Mouse (Mus musculus) liver, embryonic 11.5 days (tissue): Measurements from ENCODE around the gene Vwa5b2. TPM values are rescaled to one million over a fixed set of nuclear protein-coding genes. Genes with fewer than 3 reads are reported as not detected.

Source experiments
- ATAC-seq: fragments of 200-750 bp; cut with Nextera tagmentation; replicated peaks from 2 replicates; pipeline ENCODE4 v1.8.0; 2017; ENCODE audit warnings: moderate number of reproducible peaks, mild to moderate bottlenecking, moderate TSS enrichment, moderate library complexity; ENCODE audit not compliant: low FRiP score
- DNase-seq: peaks from one replicate; pipeline ENCODE4 v3.0.0-alpha.2; 2017; ENCODE audit warnings: low spot score
- H3K27ac ChIP-seq: fragments of 300-500 bp; sonication (generic); 2 replicates; pipeline ENCODE4 v1.5.1; 2014; ENCODE audit warnings: mild to moderate bottlenecking, low read depth, low read length, control low read depth
- H3K27me3 ChIP-seq: fragments of 300-500 bp; sonication (generic); replicated peaks from 2 replicates; pipeline ENCODE4 v1.6.1; 2014; ENCODE audit warnings: low read length, mixed read lengths; ENCODE audit not compliant: control insufficient read depth, insufficient read depth
- H3K36me3 ChIP-seq: fragments of 300-500 bp; sonication (generic); 2 replicates; pipeline ENCODE4 v1.6.1; 2014; ENCODE audit warnings: mild to moderate bottlenecking, low read length, moderate library complexity, mixed read lengths; ENCODE audit not compliant: control insufficient read depth, insufficient read depth
- H3K4me1 ChIP-seq: fragments of 300-500 bp; sonication (generic); replicated peaks from 2 replicates; pipeline ENCODE4 v1.6.1; 2014; ENCODE audit warnings: low read length, mixed read lengths; ENCODE audit not compliant: control insufficient read depth, insufficient read depth
- H3K4me2 ChIP-seq: fragments of 300-500 bp; sonication (generic); 2 replicates; pipeline ENCODE4 v1.6.1; 2014; ENCODE audit warnings: mild to moderate bottlenecking, control low read depth, moderate library complexity
- H3K4me3 ChIP-seq: fragments of 300-500 bp; sonication (generic); 2 replicates; pipeline ENCODE4 v1.5.1; 2014; ENCODE audit warnings: low read depth, low read length, control low read depth
- H3K9ac ChIP-seq: fragments of 300-500 bp; sonication (generic); 2 replicates; pipeline ENCODE4 v1.6.1; 2014; ENCODE audit warnings: low read depth, low read length, control low read depth
- H3K9me3 ChIP-seq: fragments of 300-500 bp; sonication (generic); 2 replicates; pipeline ENCODE4 v1.6.1; 2016; ENCODE audit warnings: low read length, inconsistent platforms, mixed read lengths; ENCODE audit not compliant: control insufficient read depth
- WGBS: fragments of 180-500 bp; shearing (Covaris S2); extraction: QIAGEN DNeasy Blood & Tissue Kit; methylation state at CpG from one replicate; pipeline ENCODE4 v1.1.7; 2014; 5-methylcytosine and 5-hydroxymethylcytosine counted together
- polyA plus RNA-seq: library from polyadenylated mRNA; unstranded; fragments of >200 nt; fragmentation: Nextera tagmentation; extraction: Ambion mirVana; gene quantifications from 2 replicates; pipeline ENCODE4 v1.2.1, GENCODE M21; 2014

Vwa5b2 gene
- polyA plus RNA-seq, 1 experiment from 2014 or later, result 1.1 TPM

DNA sequence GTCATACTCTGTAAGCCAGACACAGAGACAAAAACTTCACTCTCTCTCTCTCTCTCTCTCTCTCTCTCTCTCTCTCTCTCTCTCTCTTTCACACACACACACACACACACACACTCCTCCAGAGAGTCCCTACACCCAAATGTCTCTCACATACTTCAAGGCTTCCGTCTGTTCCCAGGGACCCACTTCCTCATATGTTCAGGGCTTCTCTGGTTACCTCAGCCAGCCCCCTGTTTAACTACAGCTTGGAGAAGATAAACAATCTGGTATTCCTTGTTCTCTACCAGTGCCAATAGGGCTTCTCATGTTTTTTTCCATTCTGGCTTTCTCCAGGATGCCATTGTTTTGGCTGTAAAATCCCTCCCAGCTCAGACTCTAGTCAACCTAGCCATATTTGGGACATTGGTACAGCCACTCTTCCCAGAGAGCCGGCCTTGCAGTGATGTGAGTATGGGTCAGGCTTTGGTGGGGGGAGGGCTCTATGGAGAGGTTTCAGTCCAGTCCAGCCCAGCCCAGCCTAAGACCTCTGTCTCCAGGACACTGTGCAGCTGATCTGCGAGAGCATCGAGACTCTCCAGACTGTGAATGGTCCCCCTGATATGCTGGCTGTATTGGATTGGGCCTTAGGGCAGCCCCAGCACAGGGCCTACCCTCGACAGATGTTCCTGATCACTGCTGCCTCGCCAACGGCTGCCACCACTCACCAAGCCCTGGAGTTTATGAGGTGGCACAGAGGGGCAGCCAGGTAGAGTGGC, 7.6 kb downstream of the Vwa5b2 start:
- 61% methylated on average over 7 of the region's 7 CpGs for WGBS

DNA sequence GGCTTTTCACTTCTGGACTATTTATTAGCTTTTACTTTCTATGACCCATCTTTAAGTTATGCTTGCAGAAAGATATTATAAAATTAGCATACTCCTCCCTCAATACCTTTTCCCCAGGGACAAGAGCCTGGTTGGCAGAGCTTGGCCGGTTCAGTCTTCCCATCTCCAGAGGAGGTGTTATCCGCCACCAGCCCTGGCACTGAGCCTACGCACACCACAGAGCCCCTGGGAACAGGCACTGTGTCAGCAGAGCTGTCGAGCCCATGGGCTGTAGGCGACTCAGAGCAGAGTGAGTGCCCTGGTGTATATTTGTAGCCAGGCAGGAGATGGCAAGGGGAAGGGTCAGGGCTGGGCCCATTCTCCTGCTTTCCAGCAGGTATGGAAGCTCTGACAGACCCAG, 11.2 kb downstream of the Vwa5b2 start:
- no peak overlapping the region for H3K4me3 ChIP-seq

More for the DNA sequence above, 7.6 kb downstream of the Vwa5b2 start:
- no peaks in the 10 kb centered on the region for H3K9me3 ChIP-seq
- DNase-seq, result no peak
- no peak for ATAC-seq
- H3K4me2 ChIP-seq, result no peak overlapping the region
- peaks cover 26% of the 10 kb centered on the region for H3K4me1 ChIP-seq
- no peak overlapping the region for H3K4me3 ChIP-seq
- no peak overlapping the region for H3K9ac ChIP-seq
- no peaks in the 10 kb centered on the region for H3K36me3 ChIP-seq
- peaks cover 27% of the 10 kb centered on the region for H3K27me3 ChIP-seq
- no peak overlapping the region for H3K27ac ChIP-seq

DNA sequence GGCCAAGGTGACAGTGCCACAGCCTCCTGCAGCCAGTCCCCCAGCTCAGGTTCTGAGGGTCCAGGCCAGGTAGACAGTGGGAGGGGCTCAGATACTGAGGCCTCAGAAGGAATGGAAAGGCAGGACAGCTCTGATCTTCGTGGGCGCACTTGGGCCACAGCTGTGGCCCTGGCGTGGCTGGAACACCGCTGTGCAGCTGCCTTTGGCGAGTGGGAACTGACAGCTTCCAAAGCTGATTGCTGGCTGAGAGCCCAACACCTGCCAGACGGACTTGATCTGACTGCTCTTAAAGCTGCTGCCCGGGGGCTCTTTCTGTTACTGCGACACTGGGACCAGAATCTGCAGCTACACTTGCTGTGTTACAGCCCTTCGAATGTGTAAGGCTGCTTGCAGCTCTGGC, 15.4 kb downstream of the Vwa5b2 start:
- peaks cover 12% of the 10 kb centered on the region for H3K36me3 ChIP-seq
- ATAC-seq, result no peak
- no peaks in the 10 kb centered on the region for H3K27me3 ChIP-seq
- H3K9ac ChIP-seq, result no peak overlapping the region
- WGBS, result 87% methylated on average over 9 of the region's 9 CpGs
- DNase-seq, result no peak
- no peak overlapping the region for H3K4me2 ChIP-seq
- peaks cover 3% of the 10 kb centered on the region for H3K4me1 ChIP-seq
- H3K9me3 ChIP-seq, result no peaks in the 10 kb centered on the region
- H3K27ac ChIP-seq, result no peak overlapping the region
- no peak overlapping the region for H3K4me3 ChIP-seq

More for the DNA sequence above, 11.2 kb downstream of the Vwa5b2 start:
- ATAC-seq (no peak), DNase-seq (no peak)
- Histone ChIP-seq H3K4me1 (peaks cover 11% of the 10 kb centered on the region), H3K9me3 (no peaks in the 10 kb centered on the region), H3K27me3 (no peaks in the 10 kb centered on the region), H3K4me2 (no peak overlapping the region), H3K36me3 (peaks cover 9% of the 10 kb centered on the region), H3K27ac (no peak overlapping the region), H3K9ac (no peak overlapping the region)
- 68% methylated on average over 5 of the region's 5 CpGs for WGBS

DNA sequence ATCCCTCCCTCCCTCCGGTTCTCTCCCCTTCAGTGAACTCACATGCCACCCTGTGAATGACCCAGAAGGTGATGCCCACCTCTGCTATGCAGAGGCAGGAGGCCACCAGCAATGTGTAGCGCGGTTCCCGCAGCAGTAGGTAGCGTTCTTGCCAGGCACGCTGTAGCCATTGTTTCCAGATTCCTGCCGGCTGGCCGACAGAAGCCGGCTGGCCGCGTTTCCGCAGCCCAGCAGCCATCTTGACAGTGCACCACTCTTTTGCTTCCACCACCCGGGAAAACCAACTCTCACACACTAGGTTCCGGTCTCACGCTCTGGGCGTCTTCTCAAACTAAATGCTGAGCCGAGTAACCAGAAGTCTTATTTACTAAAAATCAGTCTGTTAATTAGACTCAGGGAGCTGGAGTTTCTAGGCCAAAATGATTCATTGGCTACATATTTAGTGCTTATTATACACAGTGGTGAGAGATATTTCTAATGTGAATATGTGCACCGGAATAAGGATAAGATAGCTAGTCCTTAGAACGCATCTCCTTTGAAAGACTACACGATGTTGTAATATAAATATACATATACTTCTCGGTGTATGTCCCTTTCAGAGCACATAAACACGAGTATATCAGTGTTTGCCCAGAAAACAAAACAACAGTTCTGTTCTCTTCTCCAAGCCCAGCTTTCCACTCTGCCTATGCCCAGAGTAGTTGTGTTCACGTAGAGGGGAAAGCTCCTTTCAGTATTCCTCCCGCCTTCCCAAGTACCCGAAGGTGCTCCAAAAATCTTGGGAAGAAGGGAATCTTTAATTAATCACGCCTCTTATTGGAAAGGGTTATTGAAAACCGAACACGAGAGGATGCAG, 21.5 kb downstream of the Vwa5b2 start:
- peak; percentile 84 for DNase-seq
- Histone ChIP-seq H3K4me2 (peak overlapping the region; percentile 88), H3K9me3 (no peaks in the 10 kb centered on the region), H3K27ac (peak overlapping the region; percentile 70), H3K4me3 (peak overlapping the region; percentile 75), H3K27me3 (no peaks in the 10 kb centered on the region), H3K9ac (peak overlapping the region; percentile 80), H3K4me1 (peaks cover 12% of the 10 kb centered on the region), H3K36me3 (peaks cover 5% of the 10 kb centered on the region)
- WGBS, result 1% methylated on average over 28 of the region's 28 CpGs
- ATAC-seq, result peak; percentile 70

DNA sequence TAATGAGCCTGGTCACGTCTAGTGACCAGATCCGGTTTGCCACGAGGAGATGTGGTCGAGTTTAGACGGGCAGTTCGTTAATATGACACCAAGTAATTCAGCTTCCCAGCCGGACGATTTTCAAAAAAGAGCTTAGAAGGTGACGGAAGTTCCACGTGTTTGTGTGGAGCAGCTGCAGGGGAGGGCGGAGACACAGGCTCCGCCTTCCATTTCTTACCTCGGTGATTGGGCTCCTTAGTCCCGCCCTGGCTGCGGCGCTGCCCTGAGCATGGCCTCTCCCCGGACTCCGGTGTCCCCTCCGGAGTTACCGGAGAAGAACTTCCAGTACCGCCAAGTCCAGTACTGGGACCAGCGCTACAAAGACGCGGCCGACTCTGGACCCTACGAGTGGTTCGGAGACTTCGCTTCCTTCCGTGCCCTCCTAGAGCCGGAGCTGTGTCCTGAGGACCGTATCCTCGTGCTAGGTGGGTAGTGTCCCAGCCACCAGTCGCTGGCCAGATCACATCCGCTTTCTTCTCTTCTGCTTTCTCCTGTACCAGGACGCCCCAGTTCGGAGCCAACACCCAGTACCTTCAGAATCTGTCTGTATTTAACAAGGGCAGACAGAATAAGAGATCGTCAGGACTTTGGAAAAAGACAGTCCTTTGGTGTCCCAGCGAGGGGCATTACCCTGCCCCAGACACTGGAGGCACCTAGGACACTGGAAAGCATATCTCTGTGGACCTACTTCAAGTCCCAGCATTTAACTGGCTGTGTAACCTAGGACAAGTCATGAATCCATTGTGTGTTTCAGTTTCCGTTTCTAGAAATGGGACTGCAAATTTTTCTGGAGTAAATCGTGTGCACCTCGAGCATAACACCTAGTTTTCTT, 22.3 kb downstream of the Vwa5b2 start, which contains the start of the genes Eef1akmt4, Gm49333 and Alg3:
Gene Eef1akmt4, plus strand, starts transcription at position 237 of the 871 bp plus-strand sequence.
Gene Gm49333, plus strand, starts transcription at position 254 of the 871 bp plus-strand sequence.
Gene Alg3, minus strand, starts transcription at position 379 of the 871 bp plus-strand sequence.
- peak within 1 kb of the TSS; percentile 88 for H3K4me2 ChIP-seq
- H3K9me3 ChIP-seq, result no peaks in the 10 kb centered on the region
- H3K4me3 ChIP-seq, result peak within 1 kb of the TSS; percentile 75
- H3K36me3 ChIP-seq, result peaks cover 5% of the 10 kb centered on the region
- 2% methylated on average over 41 of the region's 41 CpGs for WGBS
- peak; percentile 90 for DNase-seq
- peak within 1 kb of the TSS; percentile 70 for H3K27ac ChIP-seq
- peaks cover 12% of the 10 kb centered on the region for H3K4me1 ChIP-seq
- peak within 1 kb of the TSS; percentile 80 for H3K9ac ChIP-seq
- peak; percentile 98 for ATAC-seq
- H3K27me3 ChIP-seq, result no peaks in the 10 kb centered on the region

DNA sequence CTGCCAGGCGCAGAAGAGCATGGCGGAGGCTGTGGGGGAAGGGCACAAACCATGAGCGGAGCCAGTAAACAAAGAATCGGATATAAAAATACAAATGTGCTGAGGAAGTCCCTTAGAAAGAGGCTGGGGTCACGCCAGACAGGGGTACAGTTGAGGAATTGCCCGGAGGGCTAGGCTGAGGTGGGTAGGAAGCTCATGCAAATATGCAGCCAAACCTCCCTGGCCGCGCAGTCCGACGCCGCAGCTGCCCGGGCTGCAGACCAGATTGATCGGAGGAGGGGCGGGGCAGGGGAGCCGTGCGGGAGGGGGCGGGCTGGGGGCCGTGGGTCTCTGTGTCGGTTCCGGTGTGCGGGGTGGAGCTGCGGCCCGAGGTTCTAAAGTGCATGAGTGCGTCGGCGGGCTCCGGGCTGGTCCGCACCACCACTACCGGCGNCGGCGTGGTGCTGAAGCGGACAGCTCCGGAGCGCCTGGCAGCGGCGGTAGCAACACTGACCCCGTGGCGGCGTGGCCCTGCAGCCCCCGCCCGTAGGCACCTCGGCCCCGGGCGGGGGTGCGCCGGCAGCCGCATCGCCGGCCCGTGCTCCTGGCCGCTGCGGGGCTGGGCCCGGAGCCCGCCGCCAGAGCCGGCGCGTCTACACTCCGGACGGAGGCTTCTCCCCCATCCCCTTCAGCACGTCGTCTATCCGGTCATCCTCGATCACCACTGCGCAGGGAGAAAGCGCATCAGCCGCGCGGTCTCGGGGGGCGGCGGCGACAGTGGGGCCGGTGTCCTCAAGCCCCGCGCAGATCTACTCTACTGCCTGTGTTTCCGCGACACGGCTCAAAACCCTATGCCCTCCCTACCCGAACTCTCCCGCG, 30.5 kb downstream of the Vwa5b2 start:
- no peaks in the 10 kb centered on the region for H3K9me3 ChIP-seq
- peak overlapping the region; percentile 99 for H3K4me2 ChIP-seq
- DNase-seq (peak; percentile 76), ATAC-seq (peak; percentile 44; the same call in 1 of the 2 replicates)
- no peak overlapping the region for H3K9ac ChIP-seq
- H3K27ac ChIP-seq, result no peak overlapping the region
- peak overlapping the region; percentile 73 for H3K4me3 ChIP-seq
- H3K27me3 ChIP-seq, result peaks cover 55% of the 10 kb centered on the region
- peaks cover 30% of the 10 kb centered on the region for H3K4me1 ChIP-seq
- WGBS, result 4% methylated on average over 63 of the region's 83 CpGs
- H3K36me3 ChIP-seq, result peaks cover 2% of the 10 kb centered on the region; the same call in 1 of the 2 replicates

DNA sequence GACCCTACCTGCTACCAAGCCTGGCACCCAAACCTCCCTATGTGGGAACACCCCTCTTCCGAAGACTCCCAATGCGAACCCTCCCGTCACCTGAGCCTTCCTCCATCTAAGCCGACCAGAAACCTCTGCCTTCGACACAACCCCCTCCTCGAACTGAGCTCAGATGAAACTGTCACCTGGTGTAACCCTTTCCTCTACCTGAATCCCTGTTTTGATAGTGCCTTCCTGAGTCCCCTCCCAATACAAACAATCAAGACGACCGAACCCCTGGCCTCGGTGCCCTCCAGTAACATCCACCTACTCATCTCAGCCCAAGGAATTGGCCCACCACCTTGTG, 31.1 kb downstream of the Vwa5b2 start:
- no peak overlapping the region; the same call in 1 of the 2 replicates for H3K9ac ChIP-seq
- no peak overlapping the region for H3K27ac ChIP-seq
- peaks cover 55% of the 10 kb centered on the region for H3K27me3 ChIP-seq
- H3K9me3 ChIP-seq, result no peaks in the 10 kb centered on the region
- peak overlapping the region; percentile 99 for H3K4me2 ChIP-seq
- H3K4me3 ChIP-seq, result peak overlapping the region; percentile 73
- DNase-seq (no peak), ATAC-seq (0 out of 2 replicates have a peak, but pooled peaks have one; percentile 6)
- peaks cover 30% of the 10 kb centered on the region for H3K4me1 ChIP-seq
- H3K36me3 ChIP-seq, result peaks cover 2% of the 10 kb centered on the region; the same call in 1 of the 2 replicates
- 1% methylated on average over 9 of the region's 9 CpGs for WGBS
